Mouse (Mus musculus) left cerebral cortex, adult 11 months (tissue): ENCODE results near the gene Mafb.

Source experiments
- DNase-seq: peaks from one replicate; pipeline ENCODE4 v3.0.0; 2022; ENCODE audit warnings: low spot score

Mafb gene

DNA sequence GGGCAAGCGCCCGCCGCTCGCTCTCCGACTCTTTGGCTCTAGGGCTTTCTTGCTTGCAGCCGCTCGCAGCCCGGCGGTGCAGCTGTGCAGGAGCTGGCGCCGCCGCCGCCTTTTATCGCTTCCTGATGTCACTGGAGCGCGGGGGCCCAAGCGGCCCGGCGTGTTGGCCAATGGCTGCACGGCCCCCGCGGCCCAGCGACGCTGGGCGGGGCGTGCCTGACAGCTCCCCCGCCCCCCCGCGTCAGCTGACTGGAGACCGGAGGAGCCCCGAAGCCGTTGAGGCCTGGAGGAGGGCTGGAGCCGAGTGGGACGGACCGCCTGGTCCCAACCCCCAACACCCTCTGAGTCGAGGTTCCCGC, at the start of gene Mafb:
Gene Mafb (minus strand): TSS at position 86 of the 359 bp plus-strand sequence.
- DNase-seq: peak; percentile 79

DNA sequence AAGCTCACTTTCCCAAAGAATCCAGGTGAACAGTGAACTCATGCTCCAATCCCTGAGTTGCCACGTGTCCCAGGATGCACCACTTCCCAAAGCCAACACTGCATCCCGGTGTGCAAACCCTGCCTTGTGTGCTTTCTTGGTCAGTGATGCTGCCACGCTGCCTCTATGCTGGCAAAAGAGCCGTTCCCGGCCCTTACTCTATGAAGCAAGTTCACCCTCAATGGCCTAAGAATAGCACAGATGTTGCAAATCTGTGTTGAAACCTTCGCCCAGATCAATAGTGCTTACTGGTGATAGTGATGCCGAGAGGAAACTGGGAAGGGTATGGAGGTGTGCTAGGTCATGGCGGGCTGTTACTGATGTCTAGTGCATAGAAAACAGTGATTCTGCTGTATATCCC, 48.3 kb upstream of the Mafb start:
- no peak for DNase-seq

DNA sequence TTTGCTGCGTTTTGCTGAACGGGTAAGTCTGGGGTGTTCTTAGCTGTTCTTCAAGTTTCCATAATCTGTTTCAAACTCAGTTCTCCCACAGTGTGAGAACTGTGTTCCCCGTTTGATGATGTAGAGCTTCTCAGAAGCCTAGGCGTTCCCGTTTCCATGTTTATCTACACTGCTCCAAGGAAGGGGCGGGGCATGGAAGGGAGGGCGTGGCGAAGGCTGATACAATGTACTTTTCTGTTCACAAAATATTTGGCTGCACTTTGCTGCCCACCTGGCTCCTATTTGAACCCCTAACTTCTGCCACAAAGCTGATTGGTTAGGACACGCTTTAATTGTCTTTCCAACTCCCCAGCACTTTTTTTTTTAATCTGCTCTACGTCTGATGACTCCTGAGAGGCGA, 47.9 kb upstream of the Mafb start:
- DNase-seq: no peak

DNA sequence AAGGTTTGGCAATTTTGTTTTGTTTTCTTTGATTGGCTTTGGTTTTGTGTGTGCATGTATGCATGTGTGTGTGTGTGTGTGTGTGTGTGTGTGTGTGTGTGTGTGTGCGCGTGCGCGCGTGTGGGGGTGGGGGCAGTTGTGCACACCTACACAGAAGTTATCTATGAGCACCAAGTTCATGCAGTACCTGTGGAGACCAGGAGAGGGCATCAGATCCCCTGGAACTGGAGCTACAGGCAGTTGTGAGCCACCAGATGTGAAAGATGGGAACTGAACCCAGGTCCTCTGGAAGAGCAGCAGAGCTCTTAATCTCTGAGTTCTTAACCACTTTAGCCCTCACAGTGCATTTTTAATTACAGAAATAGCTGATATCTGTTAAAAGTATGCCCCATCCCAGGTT, 47.1 kb upstream of the Mafb start:
- DNase-seq: no peak

DNA sequence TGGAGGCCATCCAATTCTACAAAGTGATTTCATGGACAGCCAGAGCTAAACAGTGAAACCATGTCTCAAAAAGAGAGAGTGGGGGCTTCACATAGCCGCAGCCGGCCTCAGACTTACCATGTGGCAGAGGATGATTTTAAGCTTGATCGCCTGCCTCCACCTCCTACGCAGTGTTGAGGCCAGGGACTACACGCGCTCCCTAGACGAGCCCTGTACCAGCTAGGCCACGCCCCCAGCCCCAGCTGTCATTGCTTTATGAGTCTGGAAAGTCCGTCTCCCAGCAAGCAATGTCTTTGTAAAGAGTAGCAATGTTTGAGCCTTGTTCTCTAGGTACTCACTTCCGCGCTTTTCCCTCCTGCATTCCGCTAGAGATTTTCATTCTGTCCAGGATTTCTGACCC, 46.2 kb upstream of the Mafb start:
- no peak for DNase-seq

DNA sequence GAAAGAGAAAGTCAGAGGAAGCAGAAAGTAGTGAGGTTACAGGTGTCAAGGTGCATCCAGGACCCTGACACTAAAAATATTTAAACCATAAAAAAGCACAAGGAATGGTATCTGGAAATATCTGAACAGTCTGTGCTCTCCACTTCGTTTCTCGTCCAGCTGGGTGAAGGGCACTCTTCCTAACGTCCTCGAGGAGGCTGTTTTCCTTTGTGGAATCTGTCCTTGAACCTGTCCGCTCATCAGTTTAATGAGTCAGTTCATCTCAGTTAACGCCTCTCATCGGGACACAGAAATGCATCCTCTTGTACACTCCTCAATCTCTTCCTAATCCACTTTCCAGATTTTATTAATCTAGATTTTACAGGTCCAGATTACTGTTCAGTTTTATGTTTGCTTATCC, 44.6 kb upstream of the Mafb start:
- DNase-seq: no peak

DNA sequence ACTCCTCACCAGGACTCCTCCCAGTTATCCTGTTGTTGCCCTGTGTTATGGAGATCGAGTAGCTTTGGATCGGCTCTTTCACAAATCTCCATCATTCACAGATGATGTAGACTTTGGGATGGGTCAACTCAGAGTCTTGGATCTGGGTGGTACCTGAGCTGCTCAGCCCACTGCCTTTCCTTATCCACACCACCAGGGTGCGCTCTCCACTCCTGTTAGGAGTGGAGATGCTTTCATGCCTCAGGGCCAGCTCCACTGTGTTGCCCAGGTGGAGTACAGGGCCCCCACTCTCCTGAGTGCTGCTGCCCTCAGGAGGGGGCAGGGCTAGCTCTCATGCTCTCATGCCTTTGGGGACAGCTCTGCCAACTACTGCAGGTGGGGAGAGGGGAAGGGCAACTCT, 40.9 kb upstream of the Mafb start:
- DNase-seq: no peak

DNA sequence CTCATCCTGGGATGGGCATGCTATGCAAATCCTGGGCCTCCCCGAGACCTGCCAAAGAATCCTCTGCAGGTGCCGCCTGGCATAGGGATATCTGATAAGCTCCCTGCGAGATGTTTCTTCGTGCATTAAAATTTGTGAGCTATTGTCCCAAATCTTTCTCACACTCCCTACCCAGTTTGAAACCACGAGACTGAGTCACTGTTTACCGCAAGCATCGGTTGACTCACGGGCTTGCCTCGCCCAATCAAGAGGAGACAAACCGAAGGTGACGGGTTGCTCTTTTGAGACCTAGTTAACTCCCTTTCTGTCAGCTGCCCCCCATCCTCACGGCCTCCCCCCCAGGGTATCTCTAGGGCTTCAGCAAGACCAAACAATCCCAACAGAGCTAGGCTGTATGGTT, 30.9 kb upstream of the Mafb start:
- DNase-seq: no peak

DNA sequence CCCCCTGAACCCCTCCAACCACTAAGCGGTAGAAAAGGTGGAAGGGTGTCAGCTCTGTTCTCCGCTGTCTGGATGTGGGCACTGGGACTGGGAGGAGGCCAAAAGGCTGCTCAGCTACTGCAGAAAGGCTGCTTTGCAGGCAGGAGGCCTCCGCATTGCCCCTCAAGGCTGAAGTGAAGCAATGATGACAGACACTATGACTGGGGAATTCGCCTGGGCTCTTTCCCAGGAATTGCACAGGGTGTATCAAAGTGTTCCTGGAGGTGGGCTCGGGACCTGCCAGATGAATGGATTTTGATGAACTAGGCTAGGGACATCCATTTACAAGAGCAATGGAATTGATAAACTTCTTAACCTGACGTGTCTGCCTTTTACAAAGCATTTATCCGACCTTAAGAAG, 27.9 kb upstream of the Mafb start:
- DNase-seq: no peak

DNA sequence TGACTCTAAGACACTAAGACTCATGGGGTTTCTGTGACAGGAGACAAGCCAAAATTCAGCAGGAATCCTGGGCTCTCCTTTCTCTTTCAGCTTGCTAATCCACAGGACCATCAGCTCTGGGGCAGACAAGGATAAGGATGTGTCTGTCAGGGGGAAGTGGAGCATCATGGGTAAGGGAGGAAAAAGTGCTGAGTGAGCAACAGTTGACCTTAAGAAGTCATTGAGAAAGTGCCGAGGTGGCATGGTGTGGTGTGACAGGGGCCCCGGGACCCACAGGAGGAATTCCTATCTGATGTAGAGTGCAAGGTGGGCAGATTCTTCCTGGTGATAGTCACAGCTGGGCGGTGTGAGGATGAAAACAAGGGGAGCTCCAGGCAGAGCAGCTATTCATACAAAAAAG, 25.8 kb upstream of the Mafb start:
- no peak for DNase-seq

DNA sequence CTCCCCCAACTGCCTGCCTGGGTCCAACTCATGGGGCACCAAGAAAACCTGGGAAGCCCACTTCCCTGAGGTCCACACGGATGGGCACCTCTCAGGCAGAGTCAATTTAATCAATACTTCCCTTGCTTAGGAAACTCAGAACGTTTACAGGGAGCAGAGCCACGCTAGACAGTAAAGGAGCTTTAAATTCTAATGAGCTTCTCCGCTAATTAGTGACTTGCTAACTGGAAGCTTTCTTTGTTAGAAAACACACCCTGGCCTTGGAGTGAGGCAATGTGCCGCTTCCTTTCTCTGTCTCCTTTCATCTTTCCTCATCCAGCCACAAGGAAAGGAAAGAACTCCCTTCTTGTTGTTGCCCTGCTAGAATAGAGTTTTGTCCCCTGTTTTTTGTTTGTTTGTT, 21.7 kb upstream of the Mafb start:
- DNase-seq: no peak

DNA sequence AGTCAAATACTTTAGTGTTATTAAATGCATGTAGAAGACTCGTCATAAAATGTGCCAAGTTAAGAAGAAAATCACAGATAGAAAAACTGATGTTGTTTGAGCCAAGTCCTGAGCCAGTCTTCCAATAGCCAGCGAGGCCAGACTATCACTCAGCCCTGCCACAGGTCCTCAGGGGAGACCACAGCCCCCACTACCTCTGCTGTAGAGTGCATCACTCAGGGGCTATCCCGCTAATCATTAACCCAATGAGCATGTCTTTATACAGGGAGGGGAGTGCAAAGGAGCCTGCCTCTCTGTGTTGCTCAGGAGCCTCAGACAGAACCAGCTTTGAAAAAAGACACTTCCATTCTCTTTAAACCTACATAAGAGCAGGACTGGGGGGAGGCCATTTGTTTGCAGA, 16.6 kb upstream of the Mafb start:
- DNase-seq: no peak

DNA sequence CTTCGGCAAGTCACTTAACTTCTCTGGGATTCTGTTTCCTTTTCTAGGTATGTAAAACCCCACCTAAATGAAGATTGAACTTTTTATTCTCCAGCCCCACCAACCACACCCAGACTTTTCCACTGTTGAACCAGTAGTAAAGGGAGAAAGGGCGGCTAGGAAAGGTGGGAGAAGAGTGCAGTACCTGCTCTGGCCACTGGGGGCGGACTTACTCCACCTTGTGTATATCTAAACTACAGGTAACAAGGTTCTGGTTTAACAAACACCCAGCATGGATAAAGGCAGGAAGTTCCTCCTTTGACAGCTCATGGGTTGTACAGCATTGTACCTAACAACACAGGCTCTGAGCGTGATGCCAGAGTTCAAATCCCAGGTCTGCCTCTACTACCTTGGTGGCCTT, 11.4 kb upstream of the Mafb start:
- DNase-seq: no peak

DNA sequence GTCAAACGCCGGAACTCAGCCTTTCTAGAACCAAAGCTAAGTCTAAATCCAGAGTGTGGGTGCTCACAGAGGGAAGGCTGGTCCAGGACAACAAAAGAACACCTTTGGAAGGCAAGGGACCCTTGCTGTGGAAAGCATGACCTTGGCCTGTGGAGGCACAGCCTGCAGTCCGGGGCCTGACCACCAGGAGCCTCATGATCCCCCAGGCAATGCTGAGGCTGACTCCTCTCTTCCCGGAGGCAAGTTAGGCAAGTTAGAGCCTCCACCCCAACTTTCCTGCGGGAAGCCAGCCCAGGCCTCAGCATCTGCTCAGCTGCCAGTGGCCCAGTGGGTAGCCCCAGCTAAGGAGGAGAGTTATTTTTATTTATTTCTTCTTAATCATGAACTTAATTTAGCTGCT, 9.4 kb upstream of the Mafb start:
- no peak for DNase-seq

DNA sequence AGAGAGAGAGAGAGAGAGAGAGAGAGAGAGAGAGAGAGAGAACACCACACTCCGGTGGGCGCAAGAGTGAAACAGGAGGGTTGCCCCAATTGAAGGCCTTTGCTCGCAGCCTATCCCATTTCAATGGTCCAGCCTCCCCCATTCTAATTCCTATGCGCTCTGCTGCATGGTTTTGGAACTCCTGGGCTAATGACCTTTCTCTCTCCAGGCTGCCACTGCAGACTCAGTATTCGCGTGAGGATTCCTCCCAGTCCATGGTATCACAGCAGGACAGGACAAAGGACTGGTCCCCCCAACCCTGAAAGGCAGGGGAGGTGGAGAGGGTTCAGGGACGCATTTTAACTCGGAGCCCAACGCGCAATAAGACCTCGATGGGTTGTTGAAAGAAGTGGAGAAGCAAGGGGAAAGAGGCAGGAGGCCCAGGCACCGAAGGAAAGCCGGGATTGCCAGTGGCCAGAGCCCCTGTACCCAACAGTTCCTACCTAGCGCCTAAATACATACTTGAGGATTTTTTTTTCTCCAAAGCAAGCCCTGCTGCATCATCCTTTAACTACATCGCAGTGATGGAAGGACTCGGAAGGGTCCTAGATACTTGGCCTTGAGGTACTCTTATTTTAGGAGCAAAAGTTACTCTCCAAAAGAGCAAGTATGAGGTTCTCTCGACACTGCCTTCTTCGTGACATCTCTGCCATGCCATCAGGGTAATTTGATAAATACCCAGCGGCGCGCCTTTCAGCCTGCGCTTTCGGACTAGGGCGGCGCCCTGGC, 3.0 kb upstream of the Mafb start:
- no peak for DNase-seq

DNA sequence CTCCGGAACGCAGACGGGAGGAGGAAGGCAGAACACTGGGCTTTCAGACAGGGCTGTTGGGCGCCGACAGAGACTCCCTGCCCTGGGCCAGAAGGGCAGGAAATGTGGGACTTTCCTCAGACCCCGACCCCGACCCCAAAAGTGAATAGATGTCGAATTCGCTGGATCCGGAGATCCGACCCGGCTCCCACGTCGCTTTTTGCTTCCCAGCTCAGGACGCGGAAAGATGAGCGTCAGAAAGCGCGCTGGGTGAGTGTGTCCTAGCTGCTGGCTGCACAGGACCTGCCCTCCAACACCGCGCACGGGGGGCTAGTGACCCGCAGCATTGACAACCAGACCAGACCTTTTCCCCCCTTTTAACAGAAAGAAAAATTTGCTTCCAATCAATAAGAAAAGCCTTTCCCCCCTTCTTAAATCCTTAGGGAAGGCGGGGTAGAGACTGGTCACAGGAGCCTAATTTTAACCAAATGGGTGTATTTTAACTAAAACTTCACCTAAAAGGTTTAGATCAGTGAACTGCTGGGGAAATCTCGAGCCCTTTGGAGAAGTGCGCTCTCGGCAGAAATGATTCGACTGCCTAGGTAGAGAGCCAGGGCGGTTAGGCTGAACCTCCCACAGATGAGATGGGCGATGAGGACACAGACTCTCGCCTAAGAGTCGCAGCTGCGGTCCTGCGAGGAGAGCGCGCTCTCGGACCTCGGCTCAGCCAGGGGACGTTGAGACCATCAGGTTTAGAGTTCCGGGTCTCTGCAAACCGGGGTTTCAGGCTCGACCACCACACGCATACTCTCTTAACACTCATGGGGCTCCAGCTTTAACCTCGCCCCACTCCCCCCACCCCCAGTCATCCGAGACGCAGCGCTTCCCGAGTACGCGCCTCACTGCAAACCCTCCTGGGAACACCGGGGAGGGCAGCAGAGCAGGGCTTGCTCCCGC, 1.8 kb upstream of the Mafb start:
- DNase-seq: no peak

DNA sequence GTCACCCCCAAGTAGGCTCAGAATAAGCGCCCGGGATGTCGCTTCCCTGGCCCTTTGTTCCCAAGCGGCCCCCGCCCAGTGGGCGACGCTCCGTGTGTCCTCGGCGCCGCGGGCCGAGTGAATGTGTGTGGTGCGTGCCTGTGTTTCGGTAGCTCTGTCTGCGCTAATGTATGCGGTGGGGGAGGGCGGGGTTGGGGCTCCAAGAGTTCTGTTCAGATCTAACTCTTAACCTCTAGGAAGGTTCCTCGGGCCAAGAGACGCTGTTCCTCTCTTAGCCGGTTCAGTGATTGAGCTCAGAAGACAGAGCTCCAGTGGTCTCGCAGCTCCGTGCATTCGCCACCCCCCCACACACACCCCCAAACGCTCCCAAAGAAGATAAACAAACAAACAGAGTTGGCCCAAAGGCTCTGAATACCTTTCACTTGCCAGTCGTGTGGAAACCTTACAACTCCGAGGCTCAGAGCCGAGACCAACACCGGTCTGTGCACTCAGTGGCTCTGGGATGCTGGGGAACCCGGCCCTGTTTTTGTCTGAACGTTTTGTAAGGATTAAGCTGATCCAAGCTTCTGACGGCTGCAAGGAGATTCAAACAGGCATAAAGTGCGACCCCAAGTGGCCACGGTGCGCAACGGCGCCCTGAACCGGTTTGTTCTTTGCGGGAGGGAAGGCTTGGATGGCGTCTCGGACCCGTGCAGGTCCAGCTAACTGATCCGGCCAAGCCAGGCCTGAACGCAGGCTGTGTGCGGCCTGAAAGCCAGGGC, 763 bp upstream of the Mafb start:
- peak; percentile 78 for DNase-seq

DNA sequence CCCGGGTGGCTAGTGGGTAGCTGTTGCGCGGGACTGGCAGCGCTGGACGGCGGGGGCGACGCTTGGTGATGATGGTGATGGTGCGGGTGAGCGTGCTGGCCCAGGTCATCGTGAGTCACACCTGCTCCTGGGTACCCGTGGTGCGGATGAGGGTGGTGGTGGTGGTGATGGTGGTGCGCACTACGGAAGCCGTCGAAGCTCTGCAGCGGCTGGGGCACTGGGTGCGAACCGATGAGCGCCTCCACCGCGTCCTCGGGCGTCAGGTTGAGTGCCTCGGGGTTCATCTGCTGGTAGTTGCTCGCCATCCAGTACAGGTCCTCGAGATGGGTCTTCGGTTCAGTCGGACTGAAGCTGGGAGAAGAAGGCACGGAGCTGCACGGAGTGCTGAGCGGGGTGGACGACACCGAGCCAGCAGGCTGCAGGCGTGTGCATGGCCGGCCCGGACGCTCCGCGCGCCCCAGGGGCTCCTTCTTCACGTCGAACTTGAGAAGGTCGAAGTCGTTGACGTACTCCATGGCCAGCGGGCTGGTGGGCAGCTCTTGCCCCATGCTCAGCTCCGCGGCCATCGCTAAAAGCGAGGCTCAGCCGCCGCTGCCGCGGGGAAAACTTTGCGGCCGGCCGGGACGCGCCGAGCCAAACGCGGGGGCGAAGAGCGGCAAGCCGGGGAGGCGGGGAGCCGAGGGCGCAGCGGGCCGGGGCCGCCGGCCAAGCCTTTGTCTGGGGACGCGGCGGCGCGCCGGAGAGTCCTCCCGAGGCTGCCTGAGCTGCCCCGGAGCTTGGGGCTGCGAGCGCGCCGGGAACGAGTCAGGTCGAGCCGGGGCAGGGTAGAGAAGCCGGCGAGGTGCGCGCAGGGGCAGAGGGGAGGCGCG, 520 bp downstream of the Mafb start:
- no peak for DNase-seq

DNA sequence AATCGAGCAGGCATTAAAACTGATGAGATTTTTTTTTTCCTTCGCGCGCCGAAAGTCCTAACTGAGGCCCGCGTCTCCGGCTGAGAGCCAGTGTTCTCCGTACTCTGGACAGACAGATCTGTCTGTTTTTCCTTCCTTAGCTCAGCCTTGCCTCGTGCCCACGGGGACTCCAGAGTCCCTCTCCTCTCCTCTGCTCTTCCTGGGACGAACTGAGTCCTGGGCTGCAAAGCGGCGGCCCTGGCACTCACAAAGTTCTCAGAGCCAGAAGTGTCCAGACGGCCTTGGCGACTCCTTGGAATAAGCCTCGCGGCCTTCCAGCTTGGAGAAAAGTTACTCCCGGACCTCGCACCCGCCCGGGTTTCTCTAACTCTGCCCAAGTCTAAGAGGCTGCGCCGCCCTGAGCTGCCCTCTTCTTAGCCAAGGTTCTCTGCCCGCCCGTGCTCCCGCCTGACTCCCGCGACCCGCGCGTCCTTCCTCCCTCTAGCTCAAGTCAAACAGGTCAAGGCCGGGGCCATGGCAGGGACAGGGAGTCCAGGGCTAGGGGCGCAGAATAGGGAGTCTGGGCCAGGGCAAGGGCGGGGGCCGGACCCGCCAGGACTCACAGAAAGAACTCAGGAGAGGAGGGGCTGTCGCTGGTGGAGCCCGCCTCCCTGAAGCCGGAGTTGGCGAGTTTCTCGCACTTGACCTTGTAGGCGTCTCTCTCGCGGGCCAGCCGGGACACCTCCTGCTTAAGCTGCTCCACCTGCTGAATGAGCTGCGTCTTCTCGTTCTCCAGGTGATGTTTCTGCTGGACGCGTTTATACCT, 1.6 kb downstream of the Mafb start:
- no peak for DNase-seq

DNA sequence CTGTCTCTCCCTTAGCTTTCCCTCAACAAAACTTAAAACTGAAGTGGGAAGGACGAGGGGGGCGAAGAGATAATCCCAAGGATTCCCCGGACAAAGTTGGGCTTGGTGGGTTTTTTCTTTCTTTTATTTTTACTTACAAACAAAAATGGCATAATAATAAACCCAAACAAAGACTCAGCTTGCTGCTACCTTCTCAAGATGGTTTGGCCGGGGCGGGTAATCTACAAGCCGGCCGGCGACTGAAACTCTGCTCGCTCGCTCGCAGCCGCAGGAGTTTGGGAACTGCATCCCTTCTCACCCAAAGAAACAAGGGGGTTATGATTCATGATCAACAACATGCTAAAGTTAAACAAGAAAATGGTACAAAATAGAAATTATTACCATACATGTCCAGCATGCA, 2.2 kb downstream of the Mafb start:
- DNase-seq: no peak

DNA sequence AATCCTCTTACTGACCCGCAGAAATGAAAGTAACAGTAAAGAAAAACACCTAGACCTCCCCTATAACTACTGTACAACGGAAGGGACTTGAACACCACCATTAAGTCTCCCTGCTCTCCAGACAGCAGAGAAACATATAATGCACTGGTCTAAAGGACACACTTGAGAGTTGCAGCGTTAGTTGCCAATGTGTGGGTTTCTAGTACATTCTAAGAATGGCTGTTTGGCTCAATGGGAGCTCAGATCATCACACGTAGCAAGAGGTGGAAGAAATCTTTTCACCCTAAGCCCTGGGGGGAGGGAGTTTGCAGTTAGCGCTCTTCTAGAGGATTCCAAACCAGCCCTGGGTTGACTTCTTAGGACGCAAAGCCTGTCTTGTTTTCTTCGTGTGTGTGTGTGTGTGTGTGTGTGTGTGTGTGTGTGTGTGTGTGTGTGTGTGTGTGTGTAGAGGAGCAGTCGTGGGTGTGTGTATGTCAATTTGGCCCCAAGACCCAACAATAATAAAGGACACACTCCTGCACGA, 2.7 kb downstream of the Mafb start:
- DNase-seq: no peak
